Mouse (Mus musculus) forebrain, embryonic 12.5 days (tissue): ENCODE measurements around the gene Zfp354a. TPM values are rescaled to one million over a fixed set of nuclear protein-coding genes. Genes with fewer than 3 reads are reported as not detected.
"Not testable (repeated sequence)": the region's sequence is repeated elsewhere in the genome, so short reads cannot be mapped to it uniquely, and the experiment has no call there.

Experiments used
- ATAC-seq: fragments of 200-750 bp; cut with Nextera tagmentation; 2 replicates; pipeline ENCODE4 v1.8.0; 2017; ENCODE audit warnings: moderate TSS enrichment; ENCODE audit not compliant: low FRiP score
- H3K27ac ChIP-seq: fragments of 300-500 bp; sonication (generic); 2 replicates; pipeline ENCODE4 v1.5.1; 2016; ENCODE audit warnings: mild to moderate bottlenecking
- H3K27me3 ChIP-seq: fragments of 300-500 bp; sonication (generic); 2 replicates; pipeline ENCODE4 v1.6.1; 2016; ENCODE audit warnings: mild to moderate bottlenecking
- H3K36me3 ChIP-seq: fragments of 300-500 bp; sonication (generic); replicated peaks from 2 replicates; pipeline ENCODE4 v1.6.1; 2016; ENCODE audit warnings: mild to moderate bottlenecking
- H3K4me1 ChIP-seq: fragments of 300-500 bp; sonication (generic); 2 replicates; pipeline ENCODE4 v1.6.1; 2016
- H3K4me2 ChIP-seq: fragments of 300-500 bp; sonication (generic); 2 replicates; pipeline ENCODE4 v1.6.1; 2016; ENCODE audit warnings: mild to moderate bottlenecking, moderate library complexity
- H3K4me3 ChIP-seq: fragments of 300-500 bp; sonication (generic); replicated peaks from 2 replicates; pipeline ENCODE4 v1.5.1; 2016; ENCODE audit warnings: mild to moderate bottlenecking
- H3K9ac ChIP-seq: fragments of 300-500 bp; sonication (generic); 2 replicates; pipeline ENCODE4 v1.6.1; 2016; ENCODE audit warnings: mild to moderate bottlenecking
- H3K9me3 ChIP-seq: fragments of 300-500 bp; sonication (generic); 2 replicates; pipeline ENCODE4 v1.6.1; 2016
- WGBS: fragments of 180-500 bp; shearing (Covaris S2); methylation state at CpG from one replicate; pipeline ENCODE4 v1.1.7; 2016; 5-methylcytosine and 5-hydroxymethylcytosine counted together
- polyA plus RNA-seq: library from polyadenylated mRNA; unstranded; fragments of >200 nt; fragmentation: Nextera tagmentation; extraction: Ambion mirVana; gene quantifications from 2 replicates; pipeline ENCODE4 v1.2.1, GENCODE M21; 2016

Zfp354a gene
- 8.7 and 9.5 TPM in 2 replicates for polyA plus RNA-seq

DNA sequence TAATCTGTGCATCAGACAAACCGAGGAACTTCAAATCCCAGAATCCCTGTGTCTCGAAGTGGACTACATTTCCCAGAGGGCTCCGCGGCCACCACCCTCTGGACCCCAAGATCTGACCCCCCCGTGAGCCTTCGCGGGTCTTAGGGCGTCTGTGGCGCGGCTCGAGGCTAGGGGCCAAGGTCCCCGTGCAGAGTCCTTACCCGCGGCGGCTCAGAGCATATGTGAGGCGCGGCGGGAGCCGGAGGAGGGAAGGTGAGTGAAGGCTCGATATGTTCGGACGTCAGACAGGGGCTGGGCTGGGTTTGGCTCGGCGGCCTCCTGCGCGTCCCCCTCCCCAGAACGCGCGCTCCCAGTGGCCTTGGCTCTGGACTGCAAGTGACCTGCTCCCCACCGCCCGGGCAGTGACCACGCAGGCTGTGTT lies at the start of gene Zfp354a:
Gene Zfp354a, plus strand, starts transcription at position 107 of the 421 bp plus-strand sequence.
- under 1% methylated on average over 32 of the region's 32 CpGs for WGBS
- peak within 1 kb of the TSS; percentile 83 for H3K4me2 ChIP-seq
- H3K4me3 ChIP-seq: peak within 1 kb of the TSS; percentile 78
- H3K9me3 ChIP-seq: no peaks in the 10 kb centered on the region
- H3K9ac ChIP-seq: peak within 1 kb of the TSS; percentile 78
- peak within 1 kb of the TSS; percentile 50; the same call in 1 of the 2 replicates for H3K27ac ChIP-seq
- no peaks in the 10 kb centered on the region for H3K27me3 ChIP-seq
- peaks cover 20% of the 10 kb centered on the region for H3K36me3 ChIP-seq
- peaks cover 11% of the 10 kb centered on the region for H3K4me1 ChIP-seq
- ATAC-seq: peak; percentile 91

DNA sequence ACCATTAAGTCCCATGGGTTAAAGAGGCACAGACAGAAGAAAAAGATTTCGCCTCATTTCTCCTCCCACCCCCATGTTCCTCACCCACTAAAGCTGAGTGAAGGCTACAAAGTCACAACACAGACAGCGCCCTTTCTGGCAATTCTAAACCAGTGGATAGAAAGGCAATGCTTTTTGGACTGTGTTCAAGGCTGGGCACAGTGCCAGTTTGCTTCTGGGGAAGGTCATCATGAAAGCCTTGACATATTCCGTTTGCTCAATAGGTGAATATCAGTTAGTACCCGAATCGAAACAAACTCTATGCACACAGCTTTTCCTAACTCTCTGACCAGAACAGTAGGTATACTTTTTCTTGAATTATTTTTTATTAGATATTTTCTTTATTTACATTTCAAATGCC lies 47.2 kb upstream of the Zfp354a start:
- no peaks in the 10 kb centered on the region for H3K27me3 ChIP-seq
- no peak overlapping the region for H3K4me3 ChIP-seq
- no peaks in the 10 kb centered on the region for H3K9me3 ChIP-seq
- no peak overlapping the region for H3K9ac ChIP-seq
- ATAC-seq: no peak
- H3K36me3 ChIP-seq: no peaks in the 10 kb centered on the region
- H3K4me1 ChIP-seq: no peaks in the 10 kb centered on the region
- 85% methylated on average over 5 of the region's 5 CpGs for WGBS
- H3K27ac ChIP-seq: no peak overlapping the region
- H3K4me2 ChIP-seq: no peak overlapping the region

DNA sequence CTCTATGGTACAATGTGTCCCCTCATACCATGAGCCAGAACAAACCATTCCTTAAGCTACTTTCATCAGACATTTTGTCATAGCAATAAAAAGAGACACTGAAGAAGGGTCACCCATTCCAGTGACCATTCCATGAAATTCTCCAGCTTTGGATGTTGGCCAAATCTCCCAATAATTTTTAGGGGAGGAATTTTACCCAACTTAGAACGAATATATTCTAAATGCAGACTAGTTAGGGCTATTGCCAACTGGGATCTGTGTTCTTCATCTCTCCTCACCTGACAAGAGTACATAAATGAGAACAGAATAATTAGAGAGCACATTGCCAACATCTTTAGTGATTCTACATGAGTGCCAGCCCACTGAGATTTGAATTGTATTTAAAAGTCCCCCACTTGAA lies 45.1 kb upstream of the Zfp354a start, which contains the start of gene Olfr54:
Gene Olfr54, plus strand, starts transcription at position 301 of the 400 bp plus-strand sequence.
- Histone ChIP-seq H3K4me1 (no peaks in the 10 kb centered on the region), H3K4me2 (no peak within 1 kb of the TSS), H3K36me3 (no peaks in the 10 kb centered on the region), H3K9ac (no peak within 1 kb of the TSS), H3K27me3 (no peaks in the 10 kb centered on the region), H3K4me3 (no peak within 1 kb of the TSS), H3K27ac (no peak within 1 kb of the TSS), H3K9me3 (no peaks in the 10 kb centered on the region)
- no peak for ATAC-seq
- 68% methylated on average over 1 of the region's 1 CpGs for WGBS

DNA sequence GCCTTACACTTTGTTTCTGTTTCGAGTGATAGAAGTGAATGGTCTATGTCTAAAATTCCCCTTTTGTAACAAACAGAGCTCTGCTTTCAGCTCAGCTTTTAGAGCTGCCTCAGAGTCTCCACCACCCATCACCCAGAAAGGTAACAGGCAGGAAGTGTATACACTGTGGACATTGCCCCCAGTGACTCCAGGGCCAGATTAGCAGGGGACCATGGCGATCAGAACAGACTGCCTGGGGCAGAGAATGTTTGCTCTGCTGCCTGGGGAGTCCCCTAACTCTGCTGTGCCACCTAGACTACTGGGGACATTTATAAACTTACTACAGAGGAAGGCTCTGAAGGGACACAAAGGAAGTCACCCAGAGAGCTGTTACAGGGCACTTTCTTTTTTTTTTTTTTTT lies 42.7 kb upstream of the Zfp354a start:
- no peak for ATAC-seq
- H3K9me3 ChIP-seq: no peaks in the 10 kb centered on the region
- H3K4me1 ChIP-seq: no peaks in the 10 kb centered on the region
- no peak overlapping the region for H3K27ac ChIP-seq
- WGBS: 48% methylated on average over 2 of the region's 2 CpGs
- H3K36me3 ChIP-seq: no peaks in the 10 kb centered on the region
- H3K4me2 ChIP-seq: no peak overlapping the region
- H3K4me3 ChIP-seq: no peak overlapping the region
- no peaks in the 10 kb centered on the region for H3K27me3 ChIP-seq
- H3K9ac ChIP-seq: no peak overlapping the region

DNA sequence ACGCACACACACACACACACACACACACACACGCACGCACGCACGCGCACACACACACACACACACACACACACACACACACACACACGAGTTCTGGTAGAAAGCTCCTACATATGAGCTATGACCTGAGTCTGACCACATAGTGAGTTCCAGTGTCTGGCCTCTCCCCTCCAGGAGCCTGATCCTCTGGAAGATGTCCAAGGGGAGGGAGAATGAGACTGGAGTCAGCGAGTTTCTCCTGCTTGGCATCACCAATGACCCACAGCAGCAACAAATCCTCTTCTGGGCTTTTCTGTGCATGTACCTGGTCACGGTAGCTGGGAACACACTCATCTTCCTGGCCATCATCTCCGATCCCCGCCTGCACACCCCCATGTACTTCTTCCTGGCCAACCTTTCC lies 32.2 kb upstream of the Zfp354a start:
- H3K27ac ChIP-seq, H3K4me3 ChIP-seq, H3K27me3 ChIP-seq, H3K9me3 ChIP-seq, H3K36me3 ChIP-seq, H3K4me1 ChIP-seq, H3K4me2 ChIP-seq, H3K9ac ChIP-seq, ATAC-seq: not testable (repeated sequence)
- 90% methylated on average over 11 of the region's 11 CpGs for WGBS

DNA sequence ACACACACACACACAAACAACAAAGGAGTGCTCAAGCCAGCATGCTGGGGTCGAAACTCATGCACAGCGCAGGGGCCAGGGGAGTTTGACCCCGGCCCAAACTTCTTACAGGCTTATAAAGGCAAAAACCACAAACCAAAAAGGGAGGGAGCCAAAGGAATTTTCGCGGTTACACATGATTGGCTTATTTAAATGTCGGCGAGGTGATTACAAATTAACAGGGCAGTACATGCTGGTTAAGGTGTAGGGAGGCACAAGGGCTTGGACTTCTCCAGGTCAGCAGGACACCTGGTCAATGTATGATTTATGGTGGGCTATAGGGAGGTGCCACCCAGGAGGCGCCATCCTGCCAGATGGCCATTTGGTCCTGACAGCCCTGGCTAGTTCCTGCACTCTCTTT lies 29.7 kb upstream of the Zfp354a start:
- not testable (repeated sequence) for ATAC-seq

DNA sequence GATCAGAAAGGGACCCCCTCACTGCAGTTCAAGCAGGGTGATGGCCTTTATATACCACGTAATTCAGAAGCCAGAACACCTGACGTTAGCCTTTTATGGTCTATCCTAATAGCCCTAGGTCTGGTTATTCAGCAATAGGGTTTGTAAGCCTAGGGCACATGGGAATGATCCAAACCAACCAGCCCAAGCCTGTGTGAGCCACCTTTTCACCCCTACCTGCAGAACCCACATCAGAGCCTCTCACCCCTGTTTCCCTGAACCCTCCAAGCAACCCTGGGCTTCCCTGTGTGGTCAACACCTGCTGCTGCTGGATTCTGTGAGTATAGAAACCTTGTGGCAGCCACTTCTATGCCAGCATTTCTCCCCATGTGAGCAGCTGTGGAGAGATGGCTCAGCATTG lies 28.8 kb upstream of the Zfp354a start:
- Histone ChIP-seq H3K9ac (no peak overlapping the region), H3K9me3 (no peaks in the 10 kb centered on the region), H3K4me2 (no peak overlapping the region), H3K4me1 (no peaks in the 10 kb centered on the region), H3K4me3 (no peak overlapping the region), H3K27me3 (no peaks in the 10 kb centered on the region), H3K36me3 (no peaks in the 10 kb centered on the region), H3K27ac (no peak overlapping the region)
- WGBS: 63% methylated on average over 2 of the region's 2 CpGs
- no peak for ATAC-seq

More for the DNA sequence above, 29.7 kb upstream of the Zfp354a start:
- not testable (repeated sequence) for H3K27me3 ChIP-seq, H3K27ac ChIP-seq, H3K4me2 ChIP-seq, H3K9ac ChIP-seq, H3K36me3 ChIP-seq, H3K4me3 ChIP-seq, H3K9me3 ChIP-seq, H3K4me1 ChIP-seq
- 84% methylated on average over 8 of the region's 8 CpGs for WGBS

DNA sequence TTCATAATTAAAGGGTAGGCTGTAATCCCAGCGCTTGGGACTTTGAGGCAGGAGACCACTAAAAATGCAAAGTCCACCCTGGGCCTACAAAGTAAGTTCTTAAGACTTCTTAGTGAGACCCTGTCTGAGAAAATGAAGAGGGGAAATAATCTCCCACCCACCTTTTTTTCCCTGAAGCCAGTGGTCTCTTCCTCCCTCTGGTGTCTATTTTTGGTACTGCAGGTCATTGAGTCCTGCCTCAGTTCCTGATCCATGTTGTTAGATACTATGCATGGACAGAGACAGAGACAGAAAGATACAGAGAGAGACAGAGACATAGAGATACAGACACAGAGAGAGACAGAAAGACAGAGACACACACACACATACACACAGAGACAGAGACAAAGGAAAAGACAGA lies 26.2 kb upstream of the Zfp354a start:
- H3K4me3 ChIP-seq: no peak overlapping the region
- no peak for ATAC-seq
- H3K9me3 ChIP-seq: no peaks in the 10 kb centered on the region
- H3K27ac ChIP-seq: no peak overlapping the region
- no peak overlapping the region for H3K9ac ChIP-seq
- H3K4me2 ChIP-seq: no peak overlapping the region
- 46% methylated on average over 1 of the region's 1 CpGs for WGBS
- H3K4me1 ChIP-seq: no peaks in the 10 kb centered on the region
- H3K27me3 ChIP-seq: no peaks in the 10 kb centered on the region
- H3K36me3 ChIP-seq: no peaks in the 10 kb centered on the region

DNA sequence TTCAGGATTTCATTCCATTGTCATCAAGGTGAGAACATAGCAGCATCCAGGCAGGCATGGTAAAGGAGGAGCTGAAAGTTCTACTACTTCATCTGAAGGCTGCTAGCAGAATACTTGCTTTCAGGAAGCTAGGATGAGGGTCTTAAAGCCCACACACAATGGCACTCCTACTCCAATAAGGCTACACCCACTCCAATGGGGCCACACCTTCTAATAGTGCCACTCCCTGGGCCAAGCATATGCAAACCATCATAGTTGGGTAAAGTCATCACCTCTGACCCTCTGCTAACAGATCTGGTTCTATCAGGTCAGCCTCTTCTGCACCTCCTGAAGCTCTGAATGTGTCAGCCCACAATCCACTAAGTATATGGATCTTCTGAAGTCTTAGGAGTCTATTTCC lies 24.9 kb upstream of the Zfp354a start:
- not testable (repeated sequence) for H3K27me3 ChIP-seq, H3K4me1 ChIP-seq, H3K36me3 ChIP-seq, ATAC-seq, H3K9ac ChIP-seq, H3K9me3 ChIP-seq, H3K4me2 ChIP-seq, H3K4me3 ChIP-seq, H3K27ac ChIP-seq

DNA sequence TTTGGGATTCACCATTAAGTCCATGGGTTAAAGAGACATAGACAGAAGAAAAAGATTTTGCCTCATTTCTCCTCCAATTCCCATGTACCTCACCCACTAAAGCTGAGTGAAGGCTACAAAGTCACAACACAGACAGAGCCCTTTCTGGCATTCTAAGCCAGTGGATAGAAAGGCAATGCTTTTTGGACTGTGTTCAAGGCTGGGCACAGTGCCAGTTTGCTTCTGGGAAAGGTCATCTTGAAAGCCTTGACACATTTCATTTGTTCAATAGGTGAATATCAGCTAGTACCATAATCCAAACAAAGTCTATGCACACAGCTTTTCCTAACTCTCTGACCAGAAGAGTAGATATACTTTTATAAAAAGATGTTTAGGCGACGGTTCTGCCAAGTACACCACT lies 23.1 kb upstream of the Zfp354a start:
- Histone ChIP-seq H3K27ac (no peak overlapping the region), H3K4me3 (no peak overlapping the region), H3K4me2 (no peak overlapping the region), H3K4me1 (no peaks in the 10 kb centered on the region), H3K27me3 (no peaks in the 10 kb centered on the region), H3K9me3 (no peaks in the 10 kb centered on the region), H3K9ac (no peak overlapping the region), H3K36me3 (no peaks in the 10 kb centered on the region)
- ATAC-seq: no peak
- WGBS: 95% methylated on average over 2 of the region's 2 CpGs

DNA sequence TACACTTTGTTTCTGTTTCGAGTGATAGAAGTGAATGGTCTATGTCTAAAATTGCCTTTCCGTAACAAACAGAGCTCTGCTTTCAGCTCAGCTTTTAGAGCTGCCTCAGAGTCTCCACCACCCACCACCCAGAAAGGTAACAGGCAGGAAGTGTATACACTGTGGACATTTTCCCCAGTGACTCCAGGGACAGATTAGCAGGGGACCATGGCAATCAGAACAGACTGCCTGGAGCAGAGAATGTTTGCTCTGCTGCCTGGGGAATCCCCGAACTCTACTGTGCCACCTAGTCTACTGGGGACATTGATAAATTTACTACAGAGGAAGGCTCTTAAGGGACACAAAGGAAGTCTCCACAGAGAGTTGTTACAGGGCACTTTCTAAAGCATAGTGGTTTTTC lies 14.3 kb upstream of the Zfp354a start:
- ATAC-seq, H3K4me2 ChIP-seq, H3K27me3 ChIP-seq, H3K9ac ChIP-seq, H3K9me3 ChIP-seq, H3K27ac ChIP-seq, H3K36me3 ChIP-seq, H3K4me3 ChIP-seq, H3K4me1 ChIP-seq: not testable (repeated sequence)
- WGBS: 83% methylated on average over 3 of the region's 3 CpGs

DNA sequence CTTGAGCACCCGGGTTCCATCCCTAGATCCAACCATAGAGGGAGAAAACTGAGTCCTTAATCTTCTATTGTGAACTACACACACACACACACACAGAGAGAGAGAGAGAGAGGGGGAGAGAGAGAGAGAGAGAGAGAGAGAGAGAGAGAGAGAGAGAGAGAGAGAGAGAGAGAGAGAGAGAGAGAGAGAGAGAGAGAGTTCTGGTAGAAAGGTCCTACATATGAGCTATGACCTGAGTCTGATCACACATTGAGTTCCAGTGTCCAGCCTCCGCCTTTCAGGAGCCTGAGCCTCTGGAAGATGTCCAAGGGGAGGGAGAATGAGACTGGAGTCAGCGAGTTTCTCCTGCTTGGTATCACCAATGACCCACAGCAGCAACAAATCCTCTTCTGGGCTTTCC lies 11.2 kb upstream of the Zfp354a start, which contains the start of gene Olfr1375:
Gene Olfr1375, plus strand, starts transcription at position 301 of the 400 bp plus-strand sequence.
- H3K9me3 ChIP-seq, H3K27ac ChIP-seq, H3K36me3 ChIP-seq, H3K4me2 ChIP-seq, ATAC-seq, H3K4me1 ChIP-seq, H3K4me3 ChIP-seq, H3K9ac ChIP-seq, H3K27me3 ChIP-seq: not testable (repeated sequence)
- 75% methylated on average over 3 of the region's 3 CpGs for WGBS

DNA sequence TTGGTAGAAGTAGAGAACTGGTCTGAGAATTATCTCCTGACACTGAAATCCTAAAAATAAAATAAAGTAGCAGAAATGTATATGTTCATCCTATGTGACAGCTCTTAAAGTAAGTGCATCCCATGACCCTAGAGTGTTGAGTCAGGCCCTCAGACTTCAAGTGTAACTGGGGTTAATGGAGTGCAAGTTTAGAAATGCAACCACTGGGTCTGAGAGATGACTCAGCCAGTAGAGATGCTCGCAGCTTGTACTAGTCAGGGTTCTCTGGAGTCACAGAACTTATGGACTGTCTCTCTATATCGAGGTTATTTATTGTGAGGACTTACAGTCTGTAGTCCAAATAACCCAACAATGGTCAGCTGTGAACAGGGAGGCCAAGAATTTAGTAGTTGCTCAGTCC lies 7.4 kb upstream of the Zfp354a start:
- Histone ChIP-seq H3K9me3 (no peaks in the 10 kb centered on the region), H3K27ac (no peak overlapping the region), H3K4me1 (no peaks in the 10 kb centered on the region), H3K4me2 (no peak overlapping the region), H3K4me3 (no peak overlapping the region), H3K36me3 (no peaks in the 10 kb centered on the region), H3K27me3 (no peaks in the 10 kb centered on the region), H3K9ac (no peak overlapping the region)
- 72% methylated on average over 2 of the region's 2 CpGs for WGBS
- no peak for ATAC-seq
